Mouse (Mus musculus) naive thymus-derived CD4-positive, alpha-beta T cell, adult 5 months (primary cell): ENCODE results near the gene Atg4a-ps. TPM values are rescaled to one million over a fixed set of nuclear protein-coding genes. Genes with fewer than 3 reads are reported as not detected.

ENCODE experiments used
- polyA plus RNA-seq: library from polyadenylated mRNA; unstranded; fragments of 100-300 nt; shearing (Covaris generic); gene quantifications from one replicate; pipeline ENCODE4 v1.2.1, GENCODE M21; 2017

The Atg4a-ps gene
- polyA plus RNA-seq: 2.6 TPM

DNA sequence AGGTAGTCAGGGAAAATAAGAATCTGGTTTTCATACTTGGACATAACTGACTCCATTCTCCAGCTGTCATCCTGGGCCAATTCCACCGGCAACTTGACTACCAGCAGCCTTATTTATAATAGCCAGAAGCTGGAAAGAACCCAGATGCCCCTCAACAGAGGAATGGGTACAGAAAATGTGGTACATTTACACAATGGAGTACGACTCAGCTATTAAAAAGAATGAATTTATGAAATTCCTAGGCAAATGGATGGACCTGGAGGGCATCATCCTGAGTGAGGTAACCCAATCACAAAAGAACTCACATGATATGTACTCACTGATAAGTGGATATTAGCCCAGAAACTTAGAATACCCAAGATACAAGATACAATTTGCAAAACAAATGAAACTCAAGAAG, at the start of gene Atg4a-ps:
Atg4a-ps (minus strand) TSS at position 101 of the 400 bp plus-strand sequence.

Other genes with a start within 250 kb of the Atg4a-ps start
- gene Syt6, start 70.8 kb downstream of the Atg4a-ps start, polyA plus RNA-seq: not detected
- 0.11 TPM for gene Olfml3, start 91.9 kb upstream of the Atg4a-ps start, polyA plus RNA-seq
- not detected for gene Gm10964, start 93.3 kb upstream of the Atg4a-ps start, polyA plus RNA-seq
- 46.0 TPM for gene Hipk1, start 145.5 kb upstream of the Atg4a-ps start, polyA plus RNA-seq
- gene Dclre1b, start 163.4 kb upstream of the Atg4a-ps start, polyA plus RNA-seq: 8.1 TPM
- gene Ap4b1, start 163.5 kb upstream of the Atg4a-ps start, polyA plus RNA-seq: 20.7 TPM
- not detected for gene Gm43064, start 163.5 kb upstream of the Atg4a-ps start, polyA plus RNA-seq
- 1.1 TPM for gene Bcl2l15, start 186.5 kb upstream of the Atg4a-ps start, polyA plus RNA-seq
- gene Ptpn22, start 213.7 kb upstream of the Atg4a-ps start, polyA plus RNA-seq: 425 TPM